Mouse (Mus musculus) mesoderm, embryonic 11.5 days (tissue): ENCODE measurements around the gene Gm21775.
"Not testable (repeated sequence)": the region's sequence is repeated elsewhere in the genome, so short reads cannot be mapped to it uniquely, and the experiment has no call there.

Experiments
- DNase-seq: peaks from one replicate; pipeline ENCODE4 v3.0.0-alpha.2; 2012; ENCODE audit warnings: low read depth, low spot score

Gm21775 gene

DNA sequence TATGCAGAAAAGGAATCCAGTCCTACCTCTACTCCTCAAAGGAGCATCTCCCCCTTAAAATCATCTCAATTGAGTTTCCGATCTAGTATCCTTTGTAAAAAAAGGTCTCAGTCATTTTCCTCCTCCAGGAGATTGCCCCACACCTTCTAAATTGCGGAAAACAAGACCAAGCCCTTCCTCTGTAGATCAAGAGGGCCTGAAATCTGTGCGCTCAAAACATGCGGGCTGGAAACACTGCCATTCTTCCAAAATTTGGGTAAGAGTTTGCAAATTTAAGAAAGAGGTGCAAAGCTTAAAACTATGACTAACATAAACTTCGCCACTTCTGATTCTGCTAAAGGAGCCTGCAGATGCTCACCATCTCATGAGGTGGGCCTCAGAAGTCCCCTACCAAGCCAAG, at the start of gene Gm21775:
Gm21775 (plus strand) TSS at position 301 of the 400 bp plus-strand sequence.
- DNase-seq: not testable (repeated sequence)

DNA sequence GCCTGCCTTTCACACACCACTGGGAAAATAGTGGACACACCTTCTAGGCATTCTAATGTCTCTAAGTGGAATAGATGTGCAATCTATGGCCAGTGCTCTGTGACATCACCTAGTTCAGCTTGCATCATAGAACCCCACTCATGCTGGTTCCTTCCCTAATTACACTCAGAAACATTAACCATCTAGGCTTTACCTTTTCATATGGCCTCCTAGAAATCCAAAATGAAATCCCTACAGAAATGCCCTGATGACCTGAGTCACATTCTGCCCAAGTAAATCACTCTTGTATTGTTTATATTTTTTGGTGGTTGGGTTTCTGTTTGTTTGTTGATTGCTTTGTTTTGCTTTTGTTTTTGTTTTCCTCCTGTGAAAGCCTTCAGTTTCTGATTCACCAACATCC, 17.3 kb upstream of the Gm21775 start, which contains the start of gene Gm20737:
Gm20737 (minus strand) TSS at position 101 of the 400 bp plus-strand sequence.
- DNase-seq: not testable (repeated sequence)
